Mouse (Mus musculus) Patski (cell line): ENCODE measurements around the gene Fcrlb. TPM values are rescaled to one million over a fixed set of nuclear protein-coding genes. Genes with fewer than 3 reads are reported as not detected.
"Not testable (repeated sequence)": the region's sequence is repeated elsewhere in the genome, so short reads cannot be mapped to it uniquely, and the experiment has no call there.

ENCODE experiments used
- ATAC-seq: fragments of 100-300 bp; one replicate; pipeline ENCODE4 v1.8.0; 2021
- CTCF ChIA-PET: fragments of 350-600 bp; sonication (Branson Sonifier 250); formaldehyde crosslinking; loops from one replicate; lab custom pipeline; 2022; ENCODE audit warnings: inconsistent platforms; lab: Charles Lee
- POLR2A ChIA-PET: fragments of 350-600 bp; sonication (Branson Sonifier 250); formaldehyde crosslinking; loops from one replicate; lab custom pipeline; 2022; ENCODE audit warnings: antibody characterized with exemption, inconsistent platforms; lab: Charles Lee
- DNase-seq: peaks from one replicate; pipeline ENCODE4 v3.0.0-alpha.2; 2011; ENCODE audit warnings: low read depth, low spot score
- H3K27me3 ChIP-seq: fragments of 371-371 bp; one replicate; pipeline ENCODE4 v1.5.1; 2021
- CTCF ChIP-seq: fragments of 100-300 bp; IDR thresholded peaks from one replicate; pipeline ENCODE4 v1.5.1; 2021
- in situ Hi-C: fragments of 300-500 bp; cut with MboI; formaldehyde crosslinking; loops from 3 replicates; pipeline ENCODE4 v1.11.1; 2018; ENCODE audit warnings: low pct_unique_long_range_greater_than_20kb, mixed read lengths
- polyA plus RNA-seq: library from polyadenylated mRNA; unstranded; gene quantifications from one replicate; pipeline ENCODE4 v1.2.3, GENCODE M21; 2021

The Fcrlb gene
- 0.22 TPM for polyA plus RNA-seq

DNA sequence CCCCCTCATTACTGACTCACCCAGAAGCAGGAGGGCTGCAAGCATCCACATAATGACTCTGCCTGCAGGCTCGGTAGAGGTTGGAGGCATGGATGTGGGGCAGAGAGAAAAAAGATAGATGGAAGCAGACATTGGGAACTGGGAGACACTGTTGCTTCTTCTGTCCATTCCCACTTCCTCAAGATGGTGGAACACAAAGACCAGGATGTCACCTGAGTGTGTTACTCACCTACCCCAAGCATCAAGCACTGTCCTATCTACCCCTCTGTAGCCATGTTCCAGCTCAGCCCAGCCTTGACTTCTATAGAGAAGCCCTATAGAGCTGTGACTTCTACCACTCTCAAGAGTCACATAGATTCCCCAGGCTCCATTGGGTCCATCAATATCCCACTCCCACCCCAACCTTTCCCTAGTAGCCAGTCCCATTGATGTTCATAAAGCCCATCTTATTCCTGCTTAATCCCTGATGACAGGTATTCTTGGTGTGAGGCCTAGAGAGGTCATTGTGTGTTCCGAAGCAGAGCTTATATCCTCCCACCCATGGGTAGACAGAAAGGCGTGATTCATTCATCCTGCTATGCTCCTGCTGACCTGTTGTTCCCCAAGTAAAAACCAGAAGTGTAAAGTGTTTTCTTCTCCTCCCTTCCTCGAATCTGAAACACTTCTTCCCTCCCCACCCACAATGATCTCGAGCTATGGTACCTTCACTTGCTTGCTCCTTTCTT lies at the start of gene Fcrlb:
Fcrlb (minus strand) TSS at position 51 of the 725 bp plus-strand sequence.
- DNase-seq (peak; percentile 41), ATAC-seq (peak; percentile 41)
- no peaks in the 10 kb centered on the region for H3K27me3 ChIP-seq
- in situ Hi-C loops = no loop called here
- CTCF ChIA-PET = interaction anchor here (1.0 to 1.9 kb wide), 2 partner anchors 11 to 18 kb away, joined by 5 to 7 read pairs; no protein-coding TSS in a partner anchor
- POLR2A ChIA-PET = no interaction called here
- TF ChIP-seq CTCF = no peak

DNA sequence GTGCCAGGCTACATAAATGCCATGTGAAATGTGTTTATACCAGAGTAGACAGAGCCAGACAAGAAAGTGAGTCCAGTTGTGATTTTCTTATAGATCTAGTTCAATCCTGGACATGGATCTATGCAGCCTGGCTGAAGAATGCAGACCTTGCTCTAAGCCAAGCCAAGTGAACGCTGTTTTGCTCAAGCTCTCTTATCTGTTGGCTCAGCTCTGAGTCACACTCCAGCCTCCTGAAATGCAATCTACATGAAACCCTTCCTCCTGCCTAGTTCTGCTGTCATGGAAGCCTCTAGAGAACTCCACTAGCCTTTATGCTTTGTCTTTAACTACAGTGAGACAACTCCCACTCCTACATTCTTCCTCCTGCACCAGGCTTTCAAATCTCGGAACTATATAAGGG lies 49.6 kb upstream of the Fcrlb start:
- TF ChIP-seq CTCF = no peak
- POLR2A ChIA-PET = no interaction called here

DNA sequence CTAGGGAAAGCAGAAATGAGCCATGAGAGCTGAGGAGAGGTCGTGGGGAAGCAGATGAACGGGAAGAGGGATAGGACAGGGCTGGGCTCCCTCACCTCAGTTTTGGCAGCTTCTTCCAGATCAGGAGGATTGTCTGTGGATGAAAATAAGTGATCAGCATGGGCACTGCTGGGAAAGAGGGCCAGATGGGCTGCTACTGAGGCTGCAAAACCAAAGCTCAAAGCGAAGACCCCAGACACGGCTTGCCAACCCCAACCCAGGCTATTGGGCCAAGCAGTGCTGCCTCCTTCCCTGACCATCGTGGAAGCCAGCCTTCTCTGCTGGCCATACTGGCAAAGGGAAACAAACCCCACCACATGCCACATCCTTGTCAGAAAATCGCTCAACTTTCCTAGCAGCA lies 48.4 kb upstream of the Fcrlb start:
- no peak for TF ChIP-seq CTCF
- ChIA-PET POLR2A (no interaction called here), CTCF (interaction anchor here (1.3 kb wide), 1 partner anchor 11 kb away, joined by 3 read pairs; no protein-coding TSS in a partner anchor)
- in situ Hi-C loops = no loop called here
- peaks cover 3% of the 10 kb centered on the region for H3K27me3 ChIP-seq
- no peak for DNase-seq
- no peak for ATAC-seq

More for the DNA sequence above, 49.6 kb upstream of the Fcrlb start:
- ATAC-seq (no peak), DNase-seq (no peak)
- CTCF ChIA-PET = no interaction called here
- no peaks in the 10 kb centered on the region for H3K27me3 ChIP-seq
- in situ Hi-C loops = no loop called here

DNA sequence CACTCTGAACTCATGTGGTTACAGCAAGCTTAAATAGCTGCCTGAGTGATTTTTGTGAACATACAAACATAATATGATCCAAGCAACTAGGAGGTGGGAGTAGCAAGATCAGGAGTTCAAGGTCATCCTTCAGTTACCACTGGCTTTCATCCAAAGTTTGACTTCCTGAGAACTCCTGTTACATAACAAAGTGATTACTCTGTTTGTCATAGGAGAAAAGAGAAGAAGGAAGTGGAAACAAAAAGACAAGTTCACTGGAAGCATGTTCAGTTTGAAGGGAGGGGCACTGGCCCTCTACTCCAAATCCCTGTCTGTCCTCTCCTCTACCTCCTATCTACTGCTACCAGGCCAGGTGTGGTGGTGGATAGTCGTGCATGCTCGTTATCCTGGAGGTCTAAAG lies 47.0 kb upstream of the Fcrlb start:
- ChIA-PET POLR2A (no interaction called here), CTCF (no interaction called here)
- no peak for TF ChIP-seq CTCF
- ATAC-seq = no peak
- peaks cover 3% of the 10 kb centered on the region for H3K27me3 ChIP-seq
- in situ Hi-C loops = no loop called here
- no peak for DNase-seq

DNA sequence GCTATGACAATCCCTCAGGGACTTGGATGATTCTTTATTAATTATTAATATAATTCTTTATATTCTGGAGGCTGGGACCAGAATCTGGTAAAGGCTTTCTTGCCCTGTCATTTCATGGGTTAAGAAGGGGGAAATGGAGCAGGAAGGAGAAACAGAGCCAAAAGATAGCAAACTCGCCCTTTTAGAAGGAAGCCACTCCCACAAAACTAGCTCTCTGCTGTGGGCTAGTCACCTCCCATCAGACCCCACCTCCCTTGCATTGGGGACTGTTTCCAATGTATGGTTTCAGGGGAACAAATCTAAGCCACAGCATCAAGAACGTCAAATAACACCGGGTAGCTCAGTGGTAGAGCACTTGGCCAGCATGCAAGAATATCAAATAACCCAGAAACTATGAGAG lies 45.5 kb upstream of the Fcrlb start:
- ChIA-PET CTCF (no interaction called here), POLR2A (no interaction called here)
- peaks cover 3% of the 10 kb centered on the region for H3K27me3 ChIP-seq
- DNase-seq (no peak), ATAC-seq (no peak)
- in situ Hi-C loops = no loop called here
- TF ChIP-seq CTCF = no peak

DNA sequence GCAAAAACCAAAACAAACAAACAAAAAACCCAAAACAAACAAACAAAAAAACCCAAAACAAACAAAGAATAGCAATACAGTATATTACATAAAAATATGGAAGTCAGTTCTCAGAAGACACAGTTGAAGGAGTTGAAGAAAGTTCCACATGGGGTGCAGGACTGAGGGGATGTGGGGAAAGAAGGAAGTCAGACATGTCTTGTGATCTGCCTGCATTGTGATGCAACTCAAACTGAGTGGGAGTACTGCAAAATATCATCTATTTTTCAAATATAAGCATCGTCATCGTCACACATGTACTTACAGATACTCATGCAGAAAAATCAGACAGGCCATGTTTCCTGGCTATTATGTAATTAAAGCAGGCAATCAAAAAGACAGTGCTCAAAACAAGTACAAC lies 40.5 kb upstream of the Fcrlb start:
- CTCF ChIA-PET = no interaction called here
- ATAC-seq = no peak
- peaks cover 3% of the 10 kb centered on the region for H3K27me3 ChIP-seq
- POLR2A ChIA-PET = no interaction called here
- no peak for TF ChIP-seq CTCF
- DNase-seq = no peak
- in situ Hi-C loops = no loop called here

DNA sequence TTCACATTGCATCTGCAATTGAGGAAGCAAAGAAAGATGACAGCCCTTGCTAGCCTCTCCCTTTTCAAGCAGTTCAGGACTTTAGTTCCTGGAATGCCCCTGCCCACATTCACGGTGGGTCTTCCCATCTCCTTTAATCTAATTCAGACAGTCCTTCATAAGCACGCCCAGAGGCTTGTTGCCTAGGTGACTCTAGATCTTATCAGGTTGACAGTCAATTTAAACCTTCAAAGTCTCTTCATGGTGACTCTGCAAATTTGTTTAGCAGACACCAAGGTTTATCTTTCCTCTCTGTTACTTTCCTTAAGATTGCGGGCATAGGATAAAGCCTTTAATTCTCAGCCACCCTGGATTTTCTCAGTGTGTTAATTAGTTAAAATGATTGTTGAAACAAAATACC lies 38.0 kb upstream of the Fcrlb start:
- ChIA-PET POLR2A (no interaction called here), CTCF (no interaction called here)
- ATAC-seq (no peak), DNase-seq (no peak)
- in situ Hi-C loops = no loop called here
- no peaks in the 10 kb centered on the region for H3K27me3 ChIP-seq
- no peak for TF ChIP-seq CTCF

DNA sequence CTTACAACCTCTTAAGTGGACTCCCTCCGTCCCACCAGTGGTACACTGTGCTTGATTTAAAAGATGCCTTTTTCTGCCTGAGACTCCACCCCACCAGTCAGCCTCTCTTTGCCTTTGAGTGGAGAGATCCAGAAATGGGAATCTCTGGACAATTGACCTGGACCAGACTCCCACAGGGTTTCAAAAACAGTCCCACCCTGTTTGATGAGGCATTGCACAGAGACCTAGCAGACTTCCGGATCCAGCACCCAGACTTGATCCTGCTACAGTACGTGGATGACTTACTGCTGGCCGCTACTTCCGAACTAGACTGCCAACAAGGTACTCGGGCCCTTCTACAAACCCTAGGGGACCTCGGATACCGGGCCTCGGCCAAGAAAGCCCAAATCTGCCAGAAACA lies 32.2 kb upstream of the Fcrlb start:
- in situ Hi-C loops, CTCF ChIA-PET, DNase-seq, H3K27me3 ChIP-seq, ATAC-seq, POLR2A ChIA-PET: not testable (repeated sequence)

DNA sequence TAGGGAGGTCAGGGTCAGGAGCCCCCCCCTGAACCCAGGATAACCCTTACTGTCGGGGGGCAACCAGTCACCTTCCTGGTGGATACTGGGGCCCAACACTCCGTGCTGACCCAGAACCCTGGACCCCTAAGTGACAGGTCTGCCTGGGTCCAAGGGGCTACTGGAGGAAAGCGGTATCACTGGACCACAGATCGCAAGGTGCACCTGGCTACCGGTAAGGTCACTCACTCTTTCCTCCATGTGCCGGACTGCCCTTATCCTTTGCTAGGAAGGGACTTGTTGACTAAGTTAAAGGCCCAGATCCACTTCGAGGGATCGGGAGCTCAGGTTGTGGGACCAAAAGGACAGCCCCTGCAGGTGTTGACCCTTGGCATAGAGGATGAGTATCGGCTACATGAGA lies 31.4 kb upstream of the Fcrlb start:
- in situ Hi-C loops = not testable (repeated sequence)

DNA sequence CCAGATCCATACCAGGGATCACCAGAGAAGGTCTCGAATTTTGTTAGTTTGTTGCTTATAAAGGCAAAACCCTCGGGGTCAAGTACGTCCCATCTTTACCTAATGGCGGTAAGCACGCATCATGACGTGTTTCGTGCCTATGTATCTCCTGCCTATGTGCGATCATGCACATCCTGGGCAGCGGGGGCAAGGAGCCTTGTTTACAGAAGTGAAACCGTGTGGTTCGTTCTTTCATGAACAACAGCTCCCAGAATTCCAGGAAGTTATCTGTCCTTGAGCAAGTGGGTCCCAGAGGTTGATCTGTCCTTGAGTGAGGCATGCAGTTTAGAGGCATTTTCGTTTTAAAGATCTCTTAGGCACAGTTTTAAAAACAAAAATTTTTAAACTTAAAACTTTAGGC lies 26.5 kb upstream of the Fcrlb start:
- no peak for ATAC-seq
- no peak for TF ChIP-seq CTCF
- no peak for DNase-seq
- no peaks in the 10 kb centered on the region for H3K27me3 ChIP-seq
- ChIA-PET CTCF (interaction anchor here (1.1 to 1.5 kb wide), 3 partner anchors 12 to 97 kb away, joined by 3 to 4 read pairs (median 4); no protein-coding TSS in a partner anchor), POLR2A (no interaction called here)
- in situ Hi-C loops = no loop called here

More for the DNA sequence above, 31.4 kb upstream of the Fcrlb start:
- DNase-seq, H3K27me3 ChIP-seq, CTCF ChIA-PET, ATAC-seq, POLR2A ChIA-PET: not testable (repeated sequence)

DNA sequence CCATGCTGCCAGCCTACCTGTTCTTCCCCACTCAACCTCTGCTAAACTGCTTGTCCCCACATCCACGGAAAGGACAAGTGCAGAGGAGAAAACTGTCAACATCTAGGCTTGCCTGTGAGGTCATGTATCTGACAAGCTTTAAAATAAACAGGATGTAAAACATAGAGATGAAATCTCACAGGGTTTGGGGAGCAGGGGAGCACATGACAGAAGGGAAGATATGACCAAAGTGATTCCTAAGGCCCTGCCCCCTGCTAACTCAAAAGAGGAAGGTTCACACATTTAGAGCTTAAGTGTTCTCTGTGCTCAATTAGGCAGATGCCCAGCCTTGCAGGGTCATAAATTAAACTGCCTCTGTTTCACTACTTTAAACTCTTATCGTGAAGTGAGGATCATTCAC lies 21.6 kb upstream of the Fcrlb start:
- DNase-seq (no peak), ATAC-seq (no peak)
- CTCF ChIA-PET = interaction anchor here (1.4 kb wide), 1 partner anchor 16 kb away, joined by 3 read pairs; no protein-coding TSS in a partner anchor
- POLR2A ChIA-PET = no interaction called here
- in situ Hi-C loops = no loop called here
- H3K27me3 ChIP-seq = no peaks in the 10 kb centered on the region
- TF ChIP-seq CTCF = no peak
